Mouse (Mus musculus): ENCODE data around the gene Ccdc122. TPM values are rescaled to one million over a fixed set of nuclear protein-coding genes. Genes with fewer than 3 reads are reported as not detected.

Gene Ccdc122
- total and polyA plus RNA-seq, 2 experiments = 1.3 to 6.9 TPM

GRCm38 (mm10) chr14:77145103-77145502 lies 108.5 kb downstream of the Ccdc122 start:
- Histone ChIP-seq H3K4me3 (ENCODE audit: insufficient read depth, low read depth, low read length) (no peak overlapping the region), H3K36me3 (ENCODE audit: control insufficient read depth, insufficient read depth, low read length) (no peaks in the 10 kb centered on the region), H3K9ac (ENCODE audit: low read depth, low read length) (no peak overlapping the region), H3K27ac (replicated peaks; ENCODE audit: insufficient read depth, low read depth, low read length) (no peak overlapping the region), H3K27me3 (ENCODE audit: control insufficient read depth, insufficient read depth, low read length) (no peaks in the 10 kb centered on the region), H3K79me2 (ENCODE audit: control insufficient read depth, insufficient read depth, low read length) (no peaks in the 10 kb centered on the region), H3K4me1 (ENCODE audit: control insufficient read depth, insufficient read depth, low read length) (no peaks in the 10 kb centered on the region)
- TF ChIP-seq CTCF (IDR thresholded peaks at IDR 0.05; ENCODE audit: low read depth, low read length) (no peak), POLR2A (IDR thresholded peaks at IDR 0.05; ENCODE audit: extremely low read depth, insufficient read depth, low read length) (no peak)
- DNase-seq (ENCODE audit: extremely low read depth, low read depth, low spot score) = no peak
- 67% methylated on average over 4 of the region's 4 CpGs for WGBS

- no peaks in the 10 kb centered on the region for H3K27me3 ChIP-seq (ENCODE audit: control insufficient read depth, insufficient read depth, low read length)
- H3K4me1 ChIP-seq (ENCODE audit: control insufficient read depth, insufficient read depth, low read length) = no peaks in the 10 kb centered on the region
- 96% methylated on average over 1 of the region's 1 CpGs for WGBS
- H3K27ac ChIP-seq (replicated peaks; ENCODE audit: insufficient read depth, low read depth, low read length) = no peak overlapping the region
- no peak for DNase-seq (ENCODE audit: extremely low read depth, low read depth, low spot score)
- H3K79me2 ChIP-seq (ENCODE audit: control insufficient read depth, insufficient read depth, low read length) = no peaks in the 10 kb centered on the region
- no peak for TF ChIP-seq POLR2A (IDR thresholded peaks at IDR 0.05; ENCODE audit: extremely low read depth, insufficient read depth, low read length)
- H3K4me3 ChIP-seq (ENCODE audit: insufficient read depth, low read depth, low read length) = no peak overlapping the region
- no peaks in the 10 kb centered on the region for H3K36me3 ChIP-seq (ENCODE audit: control insufficient read depth, insufficient read depth, low read length)
- H3K9ac ChIP-seq (ENCODE audit: low read depth, low read length) = no peak overlapping the region
Observed at GRCm38 (mm10) chr14:77147635-77148034, 111.1 kb downstream of the Ccdc122 start.

- Histone ChIP-seq H3K9ac (ENCODE audit: low read depth, low read length) (no peak overlapping the region), H3K27me3 (ENCODE audit: control insufficient read depth, insufficient read depth, low read length) (no peaks in the 10 kb centered on the region), H3K4me3 (ENCODE audit: insufficient read depth, low read depth, low read length) (no peak overlapping the region), H3K36me3 (ENCODE audit: control insufficient read depth, insufficient read depth, low read length) (no peaks in the 10 kb centered on the region), H3K27ac (replicated peaks; ENCODE audit: insufficient read depth, low read depth, low read length) (no peak overlapping the region), H3K4me1 (ENCODE audit: control insufficient read depth, insufficient read depth, low read length) (no peaks in the 10 kb centered on the region), H3K79me2 (ENCODE audit: control insufficient read depth, insufficient read depth, low read length) (no peaks in the 10 kb centered on the region)
- WGBS = 76% methylated on average over 6 of the region's 6 CpGs
- DNase-seq (ENCODE audit: extremely low read depth, low read depth, low spot score) = no peak
- TF ChIP-seq CTCF (IDR thresholded peaks at IDR 0.05; ENCODE audit: low read depth, low read length) (no peak), POLR2A (IDR thresholded peaks at IDR 0.05; ENCODE audit: extremely low read depth, insufficient read depth, low read length) (no peak)
Observed at GRCm38 (mm10) chr14:77150556-77150955, 114.0 kb downstream of the Ccdc122 start.

DNA sequence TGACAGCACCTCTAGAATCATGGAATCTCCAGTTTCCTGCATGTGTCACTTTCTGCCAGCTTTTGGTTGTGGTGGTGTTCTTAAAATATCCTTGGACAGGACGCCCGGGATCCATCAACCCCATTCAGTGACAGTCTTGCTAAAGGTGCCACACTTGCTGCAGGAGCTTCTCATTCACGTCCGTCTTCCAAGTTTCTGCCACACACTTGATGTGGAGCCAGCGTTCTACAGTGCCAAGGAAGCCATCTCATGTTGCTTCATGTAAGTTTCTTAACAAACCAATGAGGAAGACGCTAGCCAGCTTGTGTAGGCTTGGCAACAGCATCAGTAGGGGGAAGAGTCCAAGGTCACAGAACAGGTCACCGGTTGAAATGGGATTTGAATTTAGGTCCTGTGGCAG lies 114.9 kb downstream of the Ccdc122 start:
- Histone ChIP-seq H3K27ac (replicated peaks; ENCODE audit: insufficient read depth, low read depth, low read length) (no peak overlapping the region), H3K4me1 (ENCODE audit: control insufficient read depth, insufficient read depth, low read length) (no peaks in the 10 kb centered on the region), H3K79me2 (ENCODE audit: control insufficient read depth, insufficient read depth, low read length) (no peaks in the 10 kb centered on the region), H3K4me3 (ENCODE audit: insufficient read depth, low read depth, low read length) (no peak overlapping the region), H3K36me3 (ENCODE audit: control insufficient read depth, insufficient read depth, low read length) (no peaks in the 10 kb centered on the region), H3K9ac (ENCODE audit: low read depth, low read length) (no peak overlapping the region), H3K27me3 (ENCODE audit: control insufficient read depth, insufficient read depth, low read length) (peaks cover 3% of the 10 kb centered on the region; the same call in 1 of the 2 replicates)
- TF ChIP-seq CTCF (IDR thresholded peaks at IDR 0.05; ENCODE audit: low read depth, low read length) = no peak
- no peak for TF ChIP-seq POLR2A (IDR thresholded peaks at IDR 0.05; ENCODE audit: extremely low read depth, insufficient read depth, low read length)
- WGBS = 87% methylated on average over 7 of the region's 7 CpGs
- DNase-seq (ENCODE audit: extremely low read depth, low read depth, low spot score) = no peak

GRCm38 (mm10) chr14:77156222-77156910 lies 119.8 kb downstream of the Ccdc122 start, which contains the start of gene Enox1:
Enox1 (plus strand) TSS chr14:77156763.
- Histone ChIP-seq H3K79me2 (ENCODE audit: control insufficient read depth, insufficient read depth, low read length) (no peaks in the 10 kb centered on the region), H3K27ac (replicated peaks; ENCODE audit: insufficient read depth, low read depth, low read length) (no peak within 1 kb of the TSS), H3K27me3 (ENCODE audit: control insufficient read depth, insufficient read depth, low read length) (peaks cover 13% of the 10 kb centered on the region), H3K4me1 (ENCODE audit: control insufficient read depth, insufficient read depth, low read length) (no peaks in the 10 kb centered on the region; the same call in 1 of the 2 replicates), H3K9ac (ENCODE audit: low read depth, low read length) (no peak within 1 kb of the TSS), H3K4me3 (ENCODE audit: insufficient read depth, low read depth, low read length) (no peak within 1 kb of the TSS; the same call in 1 of the 2 replicates), H3K36me3 (ENCODE audit: control insufficient read depth, insufficient read depth, low read length) (no peaks in the 10 kb centered on the region)
- DNase-seq (ENCODE audit: extremely low read depth, low read depth, low spot score) = no peak
- no peak for TF ChIP-seq CTCF (IDR thresholded peaks at IDR 0.05; ENCODE audit: low read depth, low read length)
- no peak for TF ChIP-seq POLR2A (IDR thresholded peaks at IDR 0.05; ENCODE audit: extremely low read depth, insufficient read depth, low read length)
- 2% methylated on average over 73 of the region's 73 CpGs for WGBS

DNA sequence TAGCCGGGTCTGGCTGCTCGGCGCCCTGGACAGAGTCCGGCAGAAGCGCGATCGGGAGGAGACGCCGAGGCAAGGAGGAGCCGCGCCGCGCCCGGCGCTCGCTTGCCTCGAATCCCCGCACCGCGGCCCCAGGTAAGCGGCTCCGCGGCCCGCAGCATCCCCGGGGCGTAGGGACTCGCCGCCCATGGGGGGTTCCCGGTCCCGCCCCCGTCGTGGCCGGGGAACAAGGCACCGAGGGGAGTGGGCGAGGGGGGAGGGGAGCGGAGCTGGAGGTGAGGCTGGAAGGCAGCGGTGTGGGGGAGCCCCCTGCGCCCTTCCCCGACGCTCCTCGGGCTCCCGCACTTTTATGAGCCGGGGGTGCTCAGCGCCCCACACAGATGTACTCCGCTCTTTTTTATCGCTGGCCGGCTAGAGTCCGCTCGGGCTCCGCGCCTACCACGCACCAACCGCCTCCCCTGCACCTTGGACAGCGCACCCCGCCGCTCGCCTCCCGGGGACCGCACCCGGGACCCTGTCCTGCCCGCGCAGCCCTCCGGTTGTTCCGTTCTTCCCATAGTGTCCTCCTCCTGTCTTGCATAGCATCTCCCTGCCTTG lies 120.4 kb downstream of the Ccdc122 start:
- WGBS = 1% methylated on average over 62 of the region's 64 CpGs
- H3K79me2 ChIP-seq (ENCODE audit: control insufficient read depth, insufficient read depth, low read length) = no peaks in the 10 kb centered on the region
- DNase-seq (ENCODE audit: extremely low read depth, low read depth, low spot score) = no peak
- no peaks in the 10 kb centered on the region for H3K36me3 ChIP-seq (ENCODE audit: control insufficient read depth, insufficient read depth, low read length)
- H3K4me1 ChIP-seq (ENCODE audit: control insufficient read depth, insufficient read depth, low read length) = no peaks in the 10 kb centered on the region; the same call in 1 of the 2 replicates
- H3K27me3 ChIP-seq (ENCODE audit: control insufficient read depth, insufficient read depth, low read length) = peaks cover 13% of the 10 kb centered on the region
- no peak overlapping the region for H3K27ac ChIP-seq (replicated peaks; ENCODE audit: insufficient read depth, low read depth, low read length)
- no peak overlapping the region for H3K9ac ChIP-seq (ENCODE audit: low read depth, low read length)
- H3K4me3 ChIP-seq (ENCODE audit: insufficient read depth, low read depth, low read length) = no peak overlapping the region
- TF ChIP-seq POLR2A (IDR thresholded peaks at IDR 0.05; ENCODE audit: extremely low read depth, insufficient read depth, low read length) = no peak
- TF ChIP-seq CTCF (IDR thresholded peaks at IDR 0.05; ENCODE audit: low read depth, low read length) = no peak

Data from liver, adult 2 months (tissue).